Mouse (Mus musculus) CH12.LX (cell line): Measurements from ENCODE around the gene Vwa3b. TPM values are rescaled to one million over a fixed set of nuclear protein-coding genes. Genes with fewer than 3 reads are reported as not detected.

Source experiments
- DNase-seq: peaks from one replicate; pipeline ENCODE4 v3.0.0-alpha.2; 2013; ENCODE audit errors: extremely low read depth
- H3K27ac ChIP-seq: 2 replicates; pipeline ENCODE4 v1.5.1; 2012; ENCODE audit warnings: low read depth, mild to moderate bottlenecking, control low read depth, moderate library complexity; ENCODE audit not compliant: insufficient read depth
- H3K27me3 ChIP-seq: replicated peaks from 2 replicates; pipeline ENCODE3; 2012; ENCODE audit warnings: inconsistent platforms
- H3K36me3 ChIP-seq, 2 experiments: replicated peaks in 1 of 2; 2 replicates each; pipeline versions ENCODE3 to v1.6.1; 2012; ENCODE audit warnings: inconsistent platforms in 1 of 2, low read length in 1 of 2, mild to moderate bottlenecking in 1 of 2, mixed read lengths in 1 of 2, moderate library complexity in 1 of 2; ENCODE audit not compliant: control insufficient read depth in 1 of 2, insufficient read depth in 1 of 2
- H3K4me1 ChIP-seq, 2 experiments: 2 replicates each; pipeline ENCODE4 v1.6.1; 2012; ENCODE audit warnings: inconsistent platforms in 1 of 2, moderate library complexity in 1 of 2; ENCODE audit not compliant: insufficient read depth in 2 of 2, control insufficient read depth in 1 of 2
- H3K4me2 ChIP-seq: 2 replicates; pipeline ENCODE4 v1.6.1; 2012; ENCODE audit warnings: low read depth, mild to moderate bottlenecking, control low read depth; ENCODE audit not compliant: poor library complexity, insufficient read depth, severe bottlenecking
- H3K4me3 ChIP-seq, 3 experiments: fragments of 150-350 bp in 1 of 3; sonication (generic) in 1 of 3; replicated peaks in 1 of 3; 2 replicates each; pipeline versions ENCODE3 to v1.5.1; 2011 to 2012; ENCODE audit warnings: low read depth in 2 of 3, low read length in 2 of 3, mild to moderate bottlenecking in 2 of 3, moderate library complexity in 2 of 3, control low read depth in 1 of 3, improper control_type of control experiment in 1 of 3, inconsistent platforms in 1 of 3, mixed read lengths in 1 of 3; ENCODE audit not compliant: poor library complexity in 1 of 3
- H3K79me2 ChIP-seq: replicated peaks from 2 replicates; pipeline ENCODE4 v1.6.1; 2012; ENCODE audit warnings: mild to moderate bottlenecking, moderate library complexity; ENCODE audit not compliant: control insufficient read depth, poor library complexity, insufficient read depth, severe bottlenecking; ENCODE audit errors: extremely low read depth
- H3K9ac ChIP-seq: 2 replicates; pipeline ENCODE4 v1.6.1; 2012; ENCODE audit warnings: low read depth, mild to moderate bottlenecking, control low read depth, moderate library complexity; ENCODE audit not compliant: insufficient read depth
- H3K9me3 ChIP-seq: replicated peaks from 2 replicates; pipeline ENCODE3; 2012; ENCODE audit warnings: low read length, inconsistent platforms, mixed read lengths
- CHD1 ChIP-seq: IDR thresholded peaks from 2 replicates; pipeline ENCODE4 v1.6.1; 2012; ENCODE audit warnings: low read depth, low read length, improper control_type of control experiment, inconsistent platforms
- CHD2 ChIP-seq: IDR thresholded peaks from 2 replicates; pipeline ENCODE4 v1.6.1; 2011; ENCODE audit warnings: low read length, improper control_type of control experiment
- E2F4 ChIP-seq: IDR thresholded peaks from 2 replicates; pipeline ENCODE4 v1.6.1; 2011; ENCODE audit warnings: low read depth, low read length, improper control_type of control experiment; ENCODE audit not compliant: insufficient replicate concordance
- EP300 ChIP-seq: IDR thresholded peaks from 2 replicates; pipeline ENCODE4 v1.6.1; 2011; ENCODE audit warnings: low read length, improper control_type of control experiment
- GABPA ChIP-seq: IDR thresholded peaks from 2 replicates; pipeline ENCODE4 v1.6.1; 2012; ENCODE audit warnings: low read depth, low read length, improper control_type of control experiment, inconsistent platforms; ENCODE audit not compliant: insufficient replicate concordance
- HCFC1 ChIP-seq: IDR thresholded peaks from 2 replicates; pipeline ENCODE4 v1.6.1; 2012; ENCODE audit warnings: low read depth, mild to moderate bottlenecking, inconsistent platforms, low read length, improper control_type of control experiment
- IRF4 ChIP-seq: IDR thresholded peaks from 2 replicates; pipeline ENCODE4 v1.6.1; 2014; ENCODE audit warnings: low read depth, mild to moderate bottlenecking, inconsistent platforms, low read length, improper control_type of control experiment
- JUN ChIP-seq: IDR thresholded peaks from 2 replicates; pipeline ENCODE4 v1.6.1; 2011; ENCODE audit warnings: low read depth, mild to moderate bottlenecking, low read length, improper control_type of control experiment, moderate library complexity; ENCODE audit not compliant: insufficient read depth
- MAFK ChIP-seq: IDR thresholded peaks from 2 replicates; pipeline ENCODE4 v1.6.1; 2011; ENCODE audit warnings: low read length, improper control_type of control experiment; ENCODE audit not compliant: insufficient replicate concordance
- MAX ChIP-seq: IDR thresholded peaks from 2 replicates; pipeline ENCODE4 v1.6.1; 2011; ENCODE audit warnings: low read length, improper control_type of control experiment
- MAZ ChIP-seq: IDR thresholded peaks from 2 replicates; pipeline ENCODE4 v1.6.1; 2012; ENCODE audit warnings: low read depth, mild to moderate bottlenecking, inconsistent platforms, low read length, improper control_type of control experiment, moderate library complexity
- MXI1 ChIP-seq: IDR thresholded peaks from 2 replicates; pipeline ENCODE4 v1.6.1; 2011; ENCODE audit warnings: mild to moderate bottlenecking, low read depth, low read length, improper control_type of control experiment
- POLR2A ChIP-seq: IDR thresholded peaks from 2 replicates; pipeline ENCODE4 v1.6.1; 2011; ENCODE audit warnings: low read depth, mild to moderate bottlenecking, improper control_type of control experiment, low read length
- SIN3A ChIP-seq: IDR thresholded peaks from 2 replicates; pipeline ENCODE4 v1.6.1; 2012; ENCODE audit warnings: low read length, improper control_type of control experiment, inconsistent platforms
- SMC3 ChIP-seq: IDR thresholded peaks from 2 replicates; pipeline ENCODE4 v1.6.1; 2011; ENCODE audit warnings: low read depth, low read length, improper control_type of control experiment
- TBP ChIP-seq: conservative IDR thresholded peaks from 2 replicates; pipeline ENCODE4 v1.6.1; 2011; ENCODE audit warnings: low read depth, low read length, improper control_type of control experiment
- TCF12 ChIP-seq: IDR thresholded peaks from 2 replicates; pipeline ENCODE4 v1.6.1; 2014; ENCODE audit warnings: low read depth, mild to moderate bottlenecking, inconsistent platforms, low read length, improper control_type of control experiment
- USF1 ChIP-seq: IDR thresholded peaks from 2 replicates; pipeline ENCODE4 v1.6.1; 2014; ENCODE audit warnings: low read depth, mild to moderate bottlenecking, inconsistent platforms, low read length, improper control_type of control experiment
- ZC3H11A ChIP-seq: IDR thresholded peaks from 2 replicates; pipeline ENCODE4 v1.6.1; 2012; ENCODE audit warnings: low read depth, mild to moderate bottlenecking, inconsistent platforms, low read length, improper control_type of control experiment
- ZNF384 ChIP-seq: IDR thresholded peaks from 2 replicates; pipeline ENCODE4 v1.6.1; 2012; ENCODE audit warnings: low read depth, low read length, improper control_type of control experiment, inconsistent platforms
- dilution Hi-C: fragments of 300-500 bp; cut with MboI; formaldehyde crosslinking; loops from 2 replicates; pipeline ENCODE4 v1.14.3; 2020; ENCODE audit warnings: low sequenced_read_pairs; ENCODE audit not compliant: extremely low pct_unique_long_range_greater_than_20kb, extremely low pct_ligation_motif_present
- in situ Hi-C: fragments of 300-500 bp; cut with MboI; formaldehyde crosslinking; loops from 3 replicates; pipeline ENCODE4 v1.14.3; 2019; ENCODE audit warnings: low sequenced_read_pairs, low pct_ligation_motif_present, low pct_unique_long_range_greater_than_20kb, mixed read lengths
- polyA plus RNA-seq: library from polyadenylated mRNA; unstranded; fragments of >175 nt; gene quantifications from 2 replicates; pipeline ENCODE4 v1.2.1, GENCODE M21; 2012; ENCODE audit warnings: low read depth; ENCODE audit not compliant: insufficient read length
- total RNA-seq, 2 experiments: library from RNA; depleted of rRNA; stranded (reverse); fragments of 300-350 nt in 1 of 2; fragments of >200 nt in 1 of 2; gene quantifications; 2 replicates each; pipeline ENCODE4 v1.2.3; 2012 to 2014

Vwa3b gene
- total and polyA plus RNA-seq, 3 experiments: not detected

DNA sequence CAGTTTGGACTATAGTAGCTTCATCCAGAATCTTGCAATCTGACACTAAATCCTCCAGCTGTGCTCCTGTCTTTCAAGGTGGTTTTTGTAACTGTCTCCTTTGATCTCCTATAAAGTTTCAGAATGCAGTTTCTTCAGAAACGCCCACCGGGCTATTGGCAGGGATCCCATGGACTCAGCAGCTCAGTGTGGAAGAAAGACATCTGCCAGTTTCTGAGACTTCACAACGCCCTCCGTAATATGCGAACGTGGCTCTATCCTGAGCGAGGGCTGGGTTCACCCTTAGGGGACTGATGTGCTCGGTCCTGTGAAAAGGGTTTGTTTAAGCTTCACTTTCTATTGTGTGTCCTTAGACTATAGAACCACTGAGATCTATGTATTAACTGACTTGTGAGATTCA, 181.3 kb downstream of the Vwa3b start:
- no peaks in the 10 kb centered on the region for H3K9me3 ChIP-seq
- no peak overlapping the region for H3K4me3 ChIP-seq
- no peaks in the 10 kb centered on the region for H3K27me3 ChIP-seq
- no peak overlapping the region for H3K27ac ChIP-seq
- dilution Hi-C loops: no loop called here
- in situ Hi-C loops: no loop called here
- H3K36me3 ChIP-seq: no peaks in the 10 kb centered on the region
- H3K4me1 ChIP-seq: no peaks in the 10 kb centered on the region
- no peak overlapping the region for H3K4me2 ChIP-seq
- H3K9ac ChIP-seq: no peak overlapping the region
- no peaks in the 10 kb centered on the region for H3K79me2 ChIP-seq
- no peak for TF ChIP-seq CHD2
- no peak for TF ChIP-seq MXI1
- TF ChIP-seq ZNF384: no peak
- TF ChIP-seq SIN3A: no peak
- no peak for TF ChIP-seq MAZ
- no peak for TF ChIP-seq ZC3H11A
- no peak for TF ChIP-seq USF1
- no peak for DNase-seq

DNA sequence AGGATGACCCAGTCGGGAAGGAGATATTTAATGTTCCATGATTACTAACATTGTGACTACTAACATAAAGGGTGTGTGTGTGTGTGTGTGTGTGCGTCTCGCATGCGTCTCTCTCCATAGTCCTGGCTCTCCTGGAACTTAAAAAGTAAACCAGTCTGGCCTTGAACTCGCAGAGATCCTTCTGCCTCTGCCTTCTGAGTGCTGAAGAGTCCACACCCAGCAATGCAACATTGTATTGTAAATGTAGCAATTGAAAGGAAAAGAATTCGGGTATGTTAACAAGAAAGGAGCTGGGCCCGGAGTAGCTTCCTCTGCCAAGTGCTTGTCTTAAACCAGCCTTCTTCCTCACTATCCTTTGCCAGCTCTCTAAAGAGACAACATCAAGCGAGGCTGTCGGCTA, 186.0 kb downstream of the Vwa3b start:
- no peak for TF ChIP-seq TBP
- no peak for TF ChIP-seq JUN
- no peak for TF ChIP-seq SIN3A
- no peak for TF ChIP-seq TCF12
- TF ChIP-seq HCFC1: no peak
- no peak for TF ChIP-seq MXI1
- TF ChIP-seq CHD1: no peak
- no peak for TF ChIP-seq MAX
- TF ChIP-seq IRF4: no peak
- no peak for TF ChIP-seq ZNF384
- TF ChIP-seq GABPA: no peak
- TF ChIP-seq MAZ: no peak
- no peak for TF ChIP-seq EP300
- TF ChIP-seq SMC3: no peak
- no peak for TF ChIP-seq MAFK
- no peak for TF ChIP-seq POLR2A
- no peak for TF ChIP-seq USF1
- no peak for TF ChIP-seq CHD2
- no peak for TF ChIP-seq E2F4
- Histone ChIP-seq H3K36me3 (no peaks in the 10 kb centered on the region), H3K27ac (no peak overlapping the region), H3K9me3 (no peaks in the 10 kb centered on the region), H3K79me2 (no peaks in the 10 kb centered on the region), H3K4me1 (no peaks in the 10 kb centered on the region), H3K27me3 (peaks cover 8% of the 10 kb centered on the region), H3K9ac (no peak overlapping the region), H3K4me2 (no peak overlapping the region), H3K4me3 (no peak overlapping the region)
- no peak for DNase-seq
- dilution Hi-C loops: no loop called here
- in situ Hi-C loops: no loop called here
